Mouse (Mus musculus) neutrophil, adult 59 days (primary cell): Measurements from ENCODE around the gene Wfdc21. TPM values are rescaled to one million over a fixed set of nuclear protein-coding genes. Genes with fewer than 3 reads are reported as not detected.

Experiments used
- total RNA-seq, 2 experiments: library from RNA; stranded (reverse); gene quantifications; 1 replicate in 1 of 2; 2 replicates in 1 of 2; pipeline ENCODE4 v1.2.4; 2023

Gene Wfdc21
- 100 to 1,000 TPM; 619 to 711 TPM for total RNA-seq

GRCm38 (mm10) chr11:83746681-83747080 lies at the start of gene Wfdc21:
Gene Wfdc21 (plus strand): TSS chr11:83746940.

DNA sequence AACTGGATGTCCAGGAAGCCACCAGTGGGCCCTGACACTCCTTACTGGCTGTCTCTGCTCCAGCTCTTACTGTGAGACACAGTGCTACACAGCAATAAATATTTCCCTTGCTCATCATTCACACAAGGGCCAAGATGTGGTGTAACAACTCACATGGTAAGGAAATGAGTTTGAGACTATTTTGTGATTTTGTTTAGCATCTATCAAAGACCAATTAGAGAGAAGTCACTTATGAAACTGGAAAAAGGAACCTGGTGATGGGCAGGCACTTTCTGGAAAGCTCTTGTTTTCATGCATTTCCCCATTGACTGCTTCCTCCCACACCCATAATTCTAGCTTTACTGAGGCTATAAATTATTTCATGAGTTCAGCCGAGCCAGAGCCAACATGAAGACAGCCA lies 43.0 kb upstream of the Wfdc21 start, which contains the start of gene Wfdc17:
Gene Wfdc17, plus strand, starts transcription at position 287 of the 400 bp plus-strand sequence.

GRCm38 (mm10) chr11:83708715-83709114 lies 38.0 kb upstream of the Wfdc21 start, which contains the start of gene Wfdc18:
Gene Wfdc18 (plus strand): TSS chr11:83709015.

DNA sequence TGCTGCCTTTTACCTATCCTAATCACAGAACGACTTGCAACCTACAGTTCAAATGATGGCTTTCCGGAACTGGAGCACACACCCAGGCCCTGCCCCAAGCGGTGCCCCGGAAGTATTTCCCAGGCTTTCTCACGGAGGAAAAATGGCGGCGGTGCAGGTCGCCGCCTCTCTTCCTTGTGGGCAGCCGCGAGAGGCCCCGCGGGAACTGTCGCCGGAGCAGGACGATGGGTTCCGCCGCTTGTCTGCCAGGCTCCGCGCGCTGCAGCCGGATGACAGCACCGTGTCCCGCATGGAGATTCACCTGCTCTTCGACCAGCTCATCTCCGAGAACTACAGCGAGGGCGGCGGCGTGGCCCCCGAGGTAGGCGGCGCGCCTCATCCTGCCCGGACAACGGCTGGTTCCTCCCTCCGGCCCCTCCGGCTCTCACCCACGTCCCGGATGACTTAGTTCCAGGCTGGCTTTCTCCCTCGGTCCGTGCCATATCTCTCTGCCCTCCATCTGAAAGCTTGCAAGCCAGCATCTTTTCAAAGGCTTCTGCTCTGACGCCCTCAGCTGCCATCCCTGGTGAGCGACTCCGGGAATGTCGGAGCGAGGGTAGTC lies 6.9 kb downstream of the Wfdc21 start, which contains the start of gene Heatr6:
Gene Heatr6, plus strand, starts transcription at position 116 of the 601 bp plus-strand sequence.

Other genes starting within 250 kb of the Wfdc21 start
- not detected for gene Heatr9, start 224.8 kb upstream of the Wfdc21 start, total RNA-seq
- 1 to 10 TPM in 1 of 2 experiments, under 1 TPM in 1; 0.82 to 1.2 TPM for gene Ccl5, start 216.4 kb upstream of the Wfdc21 start, total RNA-seq
- gene Ccl9, start 168.3 kb upstream of the Wfdc21 start, total RNA-seq = 100 to 1,000 TPM; 117 to 194 TPM
- gene Ccl6, start 153.9 kb upstream of the Wfdc21 start, total RNA-seq = 100 to 1,000 TPM; 837 to 852 TPM
- gene Rpl9-ps1, start 101.3 kb upstream of the Wfdc21 start, total RNA-seq = not detected
- gene Ccl3, start 97.6 kb upstream of the Wfdc21 start, total RNA-seq = 100 to 1,000 TPM in 1 of 2 experiments, 10 to 100 TPM in 1; 89.7 to 110 TPM
- 10 to 100 TPM; 18.2 to 21.4 TPM for gene Ccl4, start 84.4 kb upstream of the Wfdc21 start, total RNA-seq
- gene Wfdc17, start 42.9 kb upstream of the Wfdc21 start, total RNA-seq = 10 to 100 TPM; 19.8 to 35.5 TPM
- not detected for gene Wfdc18, start 37.9 kb upstream of the Wfdc21 start, total RNA-seq
- 10 to 100 TPM; 29.1 to 32.3 TPM for gene Heatr6, start 6.8 kb downstream of the Wfdc21 start, total RNA-seq
- not detected for gene Hnf1b, start 103.1 kb downstream of the Wfdc21 start, total RNA-seq
- gene Ddx52, start 195.1 kb downstream of the Wfdc21 start, total RNA-seq = 10 to 100 TPM; 20.3 to 21.2 TPM
- gene Synrg, start 217.5 kb downstream of the Wfdc21 start, total RNA-seq = 10 to 100 TPM; 38.9 to 39.0 TPM